Mouse (Mus musculus) forebrain, embryonic 16.5 days (tissue): ENCODE measurements around the gene Ttll4. TPM values are rescaled to one million over a fixed set of nuclear protein-coding genes. Genes with fewer than 3 reads are reported as not detected.

ENCODE experiments used
- polyA plus RNA-seq: library from polyadenylated mRNA; unstranded; fragments of >200 nt; fragmentation: Nextera tagmentation; extraction: Ambion mirVana; gene quantifications from 2 replicates; pipeline ENCODE4 v1.2.1, GENCODE M21; 2015

The Ttll4 gene
- polyA plus RNA-seq, 1 experiment from 2014 or later = 16.6 TPM

Other genes starting within 250 kb of the Ttll4 start
- 52.1 and 54.6 TPM in 2 replicates for gene Cnot9, start 155.7 kb upstream of the Ttll4 start, polyA plus RNA-seq
- 4.0 and 4.8 TPM in 2 replicates for gene Plcd4, start 118.9 kb upstream of the Ttll4 start, polyA plus RNA-seq
- gene Usp37, start 117.5 kb upstream of the Ttll4 start, polyA plus RNA-seq = 35.9 and 38.7 TPM in 2 replicates
- gene Zfp142, start 73.5 kb upstream of the Ttll4 start, polyA plus RNA-seq = 9.7 and 10.3 TPM in 2 replicates
- gene Bcs1l, start 73.5 kb upstream of the Ttll4 start, polyA plus RNA-seq = 25.3 and 25.9 TPM in 2 replicates
- gene Rnf25, start 60.3 kb upstream of the Ttll4 start, polyA plus RNA-seq = 39.4 and 44.3 TPM in 2 replicates
- 28.1 and 31.1 TPM in 2 replicates for gene Stk36, start 60.3 kb upstream of the Ttll4 start, polyA plus RNA-seq
- 0.94 and 1.7 TPM in 2 replicates for gene Cyp27a1, start 51.8 kb downstream of the Ttll4 start, polyA plus RNA-seq
- gene Prkag3, start 87.5 kb downstream of the Ttll4 start, polyA plus RNA-seq = not detected in 2 replicates
- gene Wnt6, start 110.1 kb downstream of the Ttll4 start, polyA plus RNA-seq = 3.6 and 4.5 TPM in 2 replicates
- gene Wnt10a, start 129.8 kb downstream of the Ttll4 start, polyA plus RNA-seq = 0.46 and 0.68 TPM in 2 replicates
- 2.2 and 2.8 TPM in 2 replicates for gene Cdk5r2, start 193.2 kb downstream of the Ttll4 start, polyA plus RNA-seq
- not detected in 2 replicates for gene Fev, start 223.7 kb downstream of the Ttll4 start, polyA plus RNA-seq
- gene Cryba2, start 231.4 kb downstream of the Ttll4 start, polyA plus RNA-seq = not detected in 2 replicates